In genomic region chr13:112862978-112863677, GRCm38 (mm10) we compare ENCODE assay signal across 16 mouse cellular contexts.
"Had no signal": no experiment of that assay in that cellular context is flagged by ENCODE, and none has a peak within 500 bp of the region (broad histone marks: within the 10 kb centered on the region; RNA-seq: fewer than 3 reads in every experiment).

No protein-coding gene starts in this region.

- H3K4me3 ChIP-seq: limb, embryonic 12.5 days; limb, embryonic 15.5 days; megakaryocyte, embryonic 14.5 days; midbrain, embryonic 10.5 days; midbrain, embryonic 15.5 days; neural tube, embryonic 13.5 days had no signal

- H3K9me3 ChIP-seq: limb, embryonic 12.5 days; limb, embryonic 15.5 days; megakaryocyte, embryonic 14.5 days; midbrain, embryonic 10.5 days; midbrain, embryonic 15.5 days; neural tube, embryonic 13.5 days had no signal

- H3K9ac ChIP-seq: limb, embryonic 12.5 days; limb, embryonic 15.5 days; liver, embryonic 14.5 days; liver, postnatal 0 days; lung, embryonic 14.5 days; midbrain, embryonic 15.5 days; neural tube, embryonic 13.5 days had no signal

- DNase-seq: kidney, adult 9 months; kidney, postnatal 14 days; kidney, postnatal 4 days; liver, postnatal 0 days; lung, embryonic 14.5 days; thymus, adult 18-20 months; thymus, postnatal 36 days had no signal

- H3K27ac ChIP-seq: limb, embryonic 12.5 days; limb, embryonic 15.5 days; liver, embryonic 14.5 days; midbrain, embryonic 10.5 days; midbrain, embryonic 15.5 days; neural tube, embryonic 13.5 days had no signal

- H3K27me3 ChIP-seq: limb, embryonic 12.5 days; limb, embryonic 15.5 days; midbrain, embryonic 15.5 days; neural tube, embryonic 13.5 days had no signal

- ATAC-seq: liver, postnatal 0 days; lung, postnatal 0 days; midbrain, embryonic 15.5 days had no signal

- H3K4me1 ChIP-seq: limb, embryonic 12.5 days; limb, embryonic 15.5 days; midbrain, embryonic 10.5 days; neural tube, embryonic 13.5 days had no signal

- H3K4me2 ChIP-seq: limb, embryonic 12.5 days; limb, embryonic 15.5 days; liver, embryonic 11.5 days; lung, embryonic 14.5 days; midbrain, embryonic 15.5 days; neural tube, embryonic 13.5 days had no signal
